8 mouse cellular contexts compared by ENCODE assay signal in genomic region chr16:11035790-11036431, GRCm38 (mm10). TPM values are rescaled to one million over a fixed set of nuclear protein-coding genes. Genes with fewer than 3 reads are reported as not detected.
DNase-seq lines count a peak whose midpoint lies in the region; ATAC-seq and TF ChIP-seq lines count a peak whose summit lies in the region.

No protein-coding gene starts in this region.

- DNase-seq in A20 (ENCODE audit: low read depth, low spot score): peak; percentile 82
- DNase-seq in adrenal gland, adult 8-10 months: peak; percentile 34
- DNase-seq in embryo, embryonic 9.5 days (ENCODE audit: extremely low spot score): peak; percentile 85
- peak; percentile 75 for DNase-seq in heart, adult 8-10 months (ENCODE audit: low spot score)
- DNase-seq in kidney, adult 18-20 months: peak; percentile 78
- DNase-seq in limb, embryonic 14.5 days (ENCODE audit: low spot score): peak; percentile 68
- DNase-seq in naive thymus-derived CD4-positive, alpha-beta T cell, adult 2 months (ENCODE audit: low read depth): peak; percentile 86
- peak; percentile 60 to 65 for DNase-seq in spleen, postnatal 36 days (ENCODE audit: low spot score in 2 of 2)

- H3K4me1 ChIP-seq in limb, embryonic 14.5 days (ENCODE audit: control insufficient read depth, insufficient read depth, low read length): no peaks in the 10 kb centered on the region

- no peaks in the 10 kb centered on the region for H3K36me3 ChIP-seq in limb, embryonic 14.5 days (ENCODE audit: control insufficient read depth, insufficient read depth, low read length)

- no peaks in the 10 kb centered on the region for H3K27me3 ChIP-seq in limb, embryonic 14.5 days (ENCODE audit: control insufficient read depth, insufficient read depth, low read length)

- no peak overlapping the region for H3K9ac ChIP-seq in limb, embryonic 14.5 days (ENCODE audit: low read depth, low read length, severe bottlenecking)

- no peak for TF ChIP-seq POLR2A in limb, embryonic 14.5 days (IDR thresholded peaks at IDR 0.05; ENCODE audit: borderline replicate concordance, extremely low read depth, insufficient read depth, insufficient read length)

- WGBS in limb, embryonic 14.5 days: 31% methylated on average over 15 of the region's 15 CpGs

- H3K4me2 ChIP-seq in limb, embryonic 14.5 days (replicated peaks; ENCODE audit: low read depth, low read length, severe bottlenecking): no peak overlapping the region

- no peak overlapping the region for H3K4me3 ChIP-seq in limb, embryonic 14.5 days (replicated peaks; ENCODE audit: low read length)

- H3K9me3 ChIP-seq in limb, embryonic 14.5 days (ENCODE audit: control insufficient read depth, low read length): no peaks in the 10 kb centered on the region

- no peak overlapping the region for H3K27ac ChIP-seq in limb, embryonic 14.5 days (replicated peaks; ENCODE audit: low read depth, low read length)

- ATAC-seq in limb, embryonic 14.5 days (ENCODE audit: low FRiP score, low read depth): peak; percentile 21; the same call in 1 of the 2 replicates

RNA-seq across cellular contexts. Expression of gene Snn, which starts 24.8 kb away (rescaled TPM):
- total RNA-seq in adrenal gland, adult 8-10 months (2022): 10 to 100 TPM; 12.0 to 21.4 (median 14.6) TPM
- 10 to 100 TPM; 24.1 to 31.1 (median 28.1) TPM for total RNA-seq in heart, adult 8-10 months (2022)
- polyA plus RNA-seq in limb, embryonic 14.5 days (2012; rRNA removed): 59.0 and 59.7 TPM in 2 replicates
- 45.2 and 46.9 TPM in 2 replicates for polyA plus RNA-seq in limb, embryonic 14.5 days (2014; fragmentation: Nextera tagmentation; extraction: Ambion mirVana)

RNA-seq across cellular contexts. Expression of gene Litaf, which starts 30.0 kb away (rescaled TPM):
- total RNA-seq in adrenal gland, adult 8-10 months (2022): 10 to 100 TPM; 38.0 to 56.2 (median 46.3) TPM
- total RNA-seq in heart, adult 8-10 months (2022): 10 to 100 TPM; 12.9 to 20.3 (median 14.4) TPM
- 79.8 and 105 TPM in 2 replicates for polyA plus RNA-seq in limb, embryonic 14.5 days (2012; rRNA removed)
- polyA plus RNA-seq in limb, embryonic 14.5 days (2014; fragmentation: Nextera tagmentation; extraction: Ambion mirVana): 103 and 109 TPM in 2 replicates

Comparison
In these comparisons a context has a peak if more than half of its experiments do, and no peak if none do; other contexts are left out.
1. DNase-seq: peak in every context shown above with its lines; median percentile 86 in naive thymus-derived CD4-positive, alpha-beta T cell, adult 2 months; 85 in embryo, embryonic 9.5 days; 82 in A20; 78 in kidney, adult 18-20 months; 75 in heart, adult 8-10 months; 68 in limb, embryonic 14.5 days; 62 in spleen, postnatal 36 days; 34 in adrenal gland, adult 8-10 months.